Mouse (Mus musculus) CH12.LX (cell line): ENCODE results near the gene Best2.

Source experiments
- CHD1 ChIP-seq: IDR thresholded peaks from 2 replicates; pipeline ENCODE4 v1.6.1; 2012; ENCODE audit warnings: low read depth, low read length, improper control_type of control experiment, inconsistent platforms
- EP300 ChIP-seq: IDR thresholded peaks from 2 replicates; pipeline ENCODE4 v1.6.1; 2011; ENCODE audit warnings: low read length, improper control_type of control experiment
- TCF12 ChIP-seq: IDR thresholded peaks from 2 replicates; pipeline ENCODE4 v1.6.1; 2014; ENCODE audit warnings: low read depth, mild to moderate bottlenecking, inconsistent platforms, low read length, improper control_type of control experiment

GRCm38 (mm10) chr8:85043619-85044018, 29.3 kb upstream of the Best2 start:
- no peak for TF ChIP-seq TCF12
- TF ChIP-seq CHD1: no peak
- TF ChIP-seq EP300: no peak
